Mouse (Mus musculus): Measurements from ENCODE around the gene 4933406M09Rik. TPM values are rescaled to one million over a fixed set of nuclear protein-coding genes. Genes with fewer than 3 reads are reported as not detected.

4933406M09Rik gene
- polyA plus RNA-seq, 1 experiment from 2014 or later = not detected

GRCm38 (mm10) chr1:134414501-134415167, 28.9 kb downstream of the 4933406M09Rik start:
- H3K4me3 ChIP-seq (ENCODE audit: low read depth, low read length) = peak overlapping the region; percentile 80
- H3K27ac ChIP-seq (replicated peaks; ENCODE audit: low read depth, low read length) = peak overlapping the region; percentile 95
- ATAC-seq (ENCODE audit: low read depth) = peak; percentile 39
- peak overlapping the region; percentile 73 for H3K4me2 ChIP-seq (ENCODE audit: low read depth, low read length)
- no peaks in the 10 kb centered on the region for H3K9me3 ChIP-seq (ENCODE audit: control insufficient read depth, low read length)
- no peaks in the 10 kb centered on the region for H3K27me3 ChIP-seq (replicated peaks; ENCODE audit: control insufficient read depth, insufficient read depth, low read length)
- peak overlapping the region; percentile 95 for H3K9ac ChIP-seq (ENCODE audit: low read depth, low read length)
- H3K4me1 ChIP-seq (ENCODE audit: control insufficient read depth, insufficient read depth, low read length) = peaks cover 38% of the 10 kb centered on the region
- no peak for DNase-seq (ENCODE audit: low spot score)
- 8% methylated on average over 11 of the region's 11 CpGs for WGBS
- H3K36me3 ChIP-seq (ENCODE audit: control insufficient read depth, insufficient read depth, low read length) = peaks cover 25% of the 10 kb centered on the region

GRCm38 (mm10) chr1:134415168-134415831, 29.6 kb downstream of the 4933406M09Rik start, which contains the start of gene Adipor1:
Gene Adipor1 (plus strand): TSS chr1:134415378.
- peak; percentile 99 for ATAC-seq (ENCODE audit: low read depth)
- WGBS = under 1% methylated on average over 25 of the region's 77 CpGs
- H3K4me3 ChIP-seq (ENCODE audit: low read depth, low read length) = peak within 1 kb of the TSS; percentile 80
- H3K4me1 ChIP-seq (ENCODE audit: control insufficient read depth, insufficient read depth, low read length) = peaks cover 42% of the 10 kb centered on the region
- peak within 1 kb of the TSS; percentile 73 for H3K4me2 ChIP-seq (ENCODE audit: low read depth, low read length)
- H3K27me3 ChIP-seq (replicated peaks; ENCODE audit: control insufficient read depth, insufficient read depth, low read length) = no peaks in the 10 kb centered on the region
- no peaks in the 10 kb centered on the region for H3K9me3 ChIP-seq (ENCODE audit: control insufficient read depth, low read length)
- H3K36me3 ChIP-seq (ENCODE audit: control insufficient read depth, insufficient read depth, low read length) = peaks cover 19% of the 10 kb centered on the region
- peak within 1 kb of the TSS; percentile 95 for H3K9ac ChIP-seq (ENCODE audit: low read depth, low read length)
- peak within 1 kb of the TSS; percentile 95 for H3K27ac ChIP-seq (replicated peaks; ENCODE audit: low read depth, low read length)
- peak; percentile 99 for DNase-seq (ENCODE audit: low spot score)

DNA sequence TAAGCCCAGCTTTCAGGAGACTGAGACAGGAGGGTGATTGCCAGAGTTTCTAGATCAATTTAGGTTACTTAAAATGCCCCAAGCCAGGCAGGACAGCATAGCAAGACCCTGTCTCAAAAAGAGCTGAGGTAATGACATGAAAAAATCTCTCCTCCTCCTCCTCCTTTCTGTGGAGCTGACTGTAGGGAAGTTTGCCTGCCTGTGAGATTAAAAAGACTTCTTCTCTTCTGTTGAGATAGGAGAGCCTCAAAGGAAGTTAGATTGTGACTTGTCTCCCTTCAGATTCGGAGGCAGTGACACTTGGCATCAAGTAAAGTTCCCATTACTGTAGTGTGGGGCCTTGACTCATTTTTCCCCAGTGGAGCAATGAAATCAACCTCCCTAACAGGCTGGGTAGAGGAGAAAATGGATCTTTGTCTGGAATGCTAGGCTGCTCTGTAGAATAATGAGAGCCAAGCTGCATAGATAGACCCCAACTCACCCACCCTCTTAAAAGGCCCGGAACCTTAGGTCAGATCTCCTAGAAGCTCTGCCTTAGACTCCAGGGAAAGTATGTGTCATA, 32.8 kb downstream of the 4933406M09Rik start:
- 0 out of 2 replicates have a peak overlapping the region, but pooled peaks have one; percentile 44 for H3K27ac ChIP-seq (replicated peaks; ENCODE audit: low read depth, low read length)
- 79% methylated on average over 2 of the region's 2 CpGs for WGBS
- peaks cover 42% of the 10 kb centered on the region for H3K4me1 ChIP-seq (ENCODE audit: control insufficient read depth, insufficient read depth, low read length)
- no peak for ATAC-seq (ENCODE audit: low read depth)
- 0 out of 2 replicates have a peak overlapping the region, but pooled peaks have one; percentile 10 for H3K4me2 ChIP-seq (ENCODE audit: low read depth, low read length)
- peaks cover 8% of the 10 kb centered on the region for H3K36me3 ChIP-seq (ENCODE audit: control insufficient read depth, insufficient read depth, low read length)
- H3K9me3 ChIP-seq (ENCODE audit: control insufficient read depth, low read length) = no peaks in the 10 kb centered on the region
- no peak for DNase-seq (ENCODE audit: low spot score)
- no peak overlapping the region for H3K9ac ChIP-seq (ENCODE audit: low read depth, low read length)
- H3K4me3 ChIP-seq (ENCODE audit: low read depth, low read length) = no peak overlapping the region
- no peaks in the 10 kb centered on the region for H3K27me3 ChIP-seq (replicated peaks; ENCODE audit: control insufficient read depth, insufficient read depth, low read length)

GRCm38 (mm10) chr1:134419176-134419575, 33.4 kb downstream of the 4933406M09Rik start:
- H3K4me1 ChIP-seq (ENCODE audit: control insufficient read depth, insufficient read depth, low read length) = peaks cover 40% of the 10 kb centered on the region
- 48% methylated on average over 1 of the region's 1 CpGs for WGBS
- no peak for DNase-seq (ENCODE audit: low spot score)
- ATAC-seq (ENCODE audit: low read depth) = no peak
- H3K27ac ChIP-seq (replicated peaks; ENCODE audit: low read depth, low read length) = 0 out of 2 replicates have a peak overlapping the region, but pooled peaks have one; percentile 48
- H3K9ac ChIP-seq (ENCODE audit: low read depth, low read length) = no peak overlapping the region
- no peak overlapping the region for H3K4me2 ChIP-seq (ENCODE audit: low read depth, low read length)
- H3K27me3 ChIP-seq (replicated peaks; ENCODE audit: control insufficient read depth, insufficient read depth, low read length) = no peaks in the 10 kb centered on the region
- no peaks in the 10 kb centered on the region for H3K9me3 ChIP-seq (ENCODE audit: control insufficient read depth, low read length)
- H3K36me3 ChIP-seq (ENCODE audit: control insufficient read depth, insufficient read depth, low read length) = peaks cover 14% of the 10 kb centered on the region
- no peak overlapping the region for H3K4me3 ChIP-seq (ENCODE audit: low read depth, low read length)

GRCm38 (mm10) chr1:134419751-134420458, 34.2 kb downstream of the 4933406M09Rik start:
- no peak for ATAC-seq (ENCODE audit: low read depth)
- Histone ChIP-seq H3K27ac (replicated peaks; ENCODE audit: low read depth, low read length) (peak overlapping the region; percentile 48; the same call in 1 of the 2 replicates), H3K9ac (ENCODE audit: low read depth, low read length) (no peak overlapping the region), H3K27me3 (replicated peaks; ENCODE audit: control insufficient read depth, insufficient read depth, low read length) (no peaks in the 10 kb centered on the region), H3K4me1 (ENCODE audit: control insufficient read depth, insufficient read depth, low read length) (peaks cover 34% of the 10 kb centered on the region), H3K36me3 (ENCODE audit: control insufficient read depth, insufficient read depth, low read length) (peaks cover 22% of the 10 kb centered on the region), H3K9me3 (ENCODE audit: control insufficient read depth, low read length) (no peaks in the 10 kb centered on the region), H3K4me2 (ENCODE audit: low read depth, low read length) (no peak overlapping the region), H3K4me3 (ENCODE audit: low read depth, low read length) (no peak overlapping the region)
- DNase-seq (ENCODE audit: low spot score) = peak; percentile 41
- 65% methylated on average over 5 of the region's 5 CpGs for WGBS

GRCm38 (mm10) chr1:134423911-134424310, 38.2 kb downstream of the 4933406M09Rik start:
- ATAC-seq (ENCODE audit: low read depth) = no peak
- peaks cover 11% of the 10 kb centered on the region for H3K4me1 ChIP-seq (ENCODE audit: control insufficient read depth, insufficient read depth, low read length)
- peaks cover 62% of the 10 kb centered on the region for H3K36me3 ChIP-seq (ENCODE audit: control insufficient read depth, insufficient read depth, low read length)
- H3K9me3 ChIP-seq (ENCODE audit: control insufficient read depth, low read length) = no peaks in the 10 kb centered on the region
- WGBS = 73% methylated on average over 10 of the region's 10 CpGs
- no peaks in the 10 kb centered on the region for H3K27me3 ChIP-seq (replicated peaks; ENCODE audit: control insufficient read depth, insufficient read depth, low read length)
- no peak overlapping the region for H3K27ac ChIP-seq (replicated peaks; ENCODE audit: low read depth, low read length)
- H3K4me3 ChIP-seq (ENCODE audit: low read depth, low read length) = no peak overlapping the region
- H3K4me2 ChIP-seq (ENCODE audit: low read depth, low read length) = no peak overlapping the region
- DNase-seq (ENCODE audit: low spot score) = no peak
- no peak overlapping the region for H3K9ac ChIP-seq (ENCODE audit: low read depth, low read length)

GRCm38 (mm10) chr1:134426289-134426688, 40.5 kb downstream of the 4933406M09Rik start:
- no peak for DNase-seq (ENCODE audit: low spot score)
- WGBS = 85% methylated on average over 5 of the region's 5 CpGs

DNA sequence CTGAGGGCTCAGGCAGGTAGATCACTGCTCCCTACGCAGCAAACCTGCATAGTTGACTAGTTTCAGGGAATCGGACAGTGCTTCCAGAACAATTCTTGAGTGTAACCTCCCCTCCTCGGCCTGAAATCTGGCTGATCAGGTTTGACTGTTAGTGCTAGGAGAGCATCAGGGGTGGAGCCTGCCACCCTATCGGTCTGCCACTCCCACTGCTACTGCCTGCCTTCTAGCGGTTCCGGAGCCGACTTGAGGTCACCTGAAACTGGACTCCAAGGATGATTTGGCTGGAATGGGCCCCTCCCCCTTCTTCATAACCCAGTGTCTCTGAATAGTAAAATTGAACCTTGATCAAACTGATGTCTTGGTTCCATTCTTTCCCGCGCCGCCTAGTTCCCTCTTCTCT, 47.3 kb downstream of the 4933406M09Rik start:
- peaks cover 48% of the 10 kb centered on the region for H3K36me3 ChIP-seq (ENCODE audit: control insufficient read depth, insufficient read depth, low read length)
- H3K9me3 ChIP-seq (ENCODE audit: control insufficient read depth, low read length) = no peaks in the 10 kb centered on the region
- DNase-seq (ENCODE audit: low spot score) (peak; percentile 12), ATAC-seq (ENCODE audit: low read depth) (no peak)
- no peak overlapping the region for H3K27ac ChIP-seq (replicated peaks; ENCODE audit: low read depth, low read length)
- H3K4me2 ChIP-seq (ENCODE audit: low read depth, low read length) = no peak overlapping the region
- H3K4me3 ChIP-seq (ENCODE audit: low read depth, low read length) = no peak overlapping the region
- WGBS = 80% methylated on average over 10 of the region's 10 CpGs
- no peaks in the 10 kb centered on the region for H3K27me3 ChIP-seq (replicated peaks; ENCODE audit: control insufficient read depth, insufficient read depth, low read length)
- H3K9ac ChIP-seq (ENCODE audit: low read depth, low read length) = no peak overlapping the region
- no peaks in the 10 kb centered on the region for H3K4me1 ChIP-seq (ENCODE audit: control insufficient read depth, insufficient read depth, low read length)

More at GRCm38 (mm10) chr1:134426289-134426688, 40.5 kb downstream of the 4933406M09Rik start:
- Histone ChIP-seq H3K9ac (ENCODE audit: low read depth, low read length) (no peak overlapping the region), H3K27ac (replicated peaks; ENCODE audit: low read depth, low read length) (no peak overlapping the region), H3K4me3 (ENCODE audit: low read depth, low read length) (no peak overlapping the region), H3K9me3 (ENCODE audit: control insufficient read depth, low read length) (no peaks in the 10 kb centered on the region), H3K4me2 (ENCODE audit: low read depth, low read length) (no peak overlapping the region), H3K4me1 (ENCODE audit: control insufficient read depth, insufficient read depth, low read length) (no peaks in the 10 kb centered on the region), H3K27me3 (replicated peaks; ENCODE audit: control insufficient read depth, insufficient read depth, low read length) (no peaks in the 10 kb centered on the region), H3K36me3 (ENCODE audit: control insufficient read depth, insufficient read depth, low read length) (peaks cover 85% of the 10 kb centered on the region)
- no peak for ATAC-seq (ENCODE audit: low read depth)
